Mouse (Mus musculus) liver, adult (tissue): Measurements from ENCODE around the gene Zbtb7b.

ENCODE experiments used
- GATA4 ChIP-seq: IDR thresholded peaks from 2 replicates; pipeline ENCODE4 v1.6.1; 2014; ENCODE audit warnings: mild to moderate bottlenecking, low read length; ENCODE audit not compliant: insufficient replicate concordance

Gene Zbtb7b

GRCm38 (mm10) chr3:89365486-89366414 lies 28.8 kb downstream of the Zbtb7b start:
- TF ChIP-seq GATA4, result no peak

- TF ChIP-seq GATA4, result no peak
These were observed 29.5 kb downstream of the Zbtb7b start, which contains the start of gene Dcst1 for GRCm38 (mm10) chr3:89365153-89365485. Gene Dcst1 (minus strand): TSS chr3:89365253.

GRCm38 (mm10) chr3:89364631-89365030 lies 29.9 kb downstream of the Zbtb7b start:
- no peak for TF ChIP-seq GATA4

- TF ChIP-seq GATA4, result no peak
These were observed 32.9 kb downstream of the Zbtb7b start, which contains the start of gene Dcst2 for GRCm38 (mm10) chr3:89361675-89362074. Gene Dcst2 (plus strand): TSS chr3:89361975.

GRCm38 (mm10) chr3:89360237-89360636 lies 34.3 kb downstream of the Zbtb7b start:
- TF ChIP-seq GATA4, result no peak

GRCm38 (mm10) chr3:89359630-89360029 lies 34.9 kb downstream of the Zbtb7b start:
- TF ChIP-seq GATA4, result no peak

GRCm38 (mm10) chr3:89356029-89356428 lies 38.5 kb downstream of the Zbtb7b start:
- no peak for TF ChIP-seq GATA4

- no peak for TF ChIP-seq GATA4
These were observed 39.1 kb downstream of the Zbtb7b start for GRCm38 (mm10) chr3:89355512-89355902.

- TF ChIP-seq GATA4, result no peak
These were observed 39.6 kb downstream of the Zbtb7b start for GRCm38 (mm10) chr3:89354816-89355511.

GRCm38 (mm10) chr3:89351271-89351670 lies 43.3 kb downstream of the Zbtb7b start:
- no peak for TF ChIP-seq GATA4

- no peak for TF ChIP-seq GATA4
These were observed 44.6 kb downstream of the Zbtb7b start, which contains the start of gene Adam15 for GRCm38 (mm10) chr3:89349869-89350501. Gene Adam15 (minus strand): TSS chr3:89349996.

- no peak for TF ChIP-seq GATA4
These were observed 45.4 kb downstream of the Zbtb7b start for GRCm38 (mm10) chr3:89348911-89349868.

- TF ChIP-seq GATA4, result no peak
These were observed 46.7 kb downstream of the Zbtb7b start for GRCm38 (mm10) chr3:89347916-89348315.

- TF ChIP-seq GATA4, result no peak
These were observed 47.6 kb downstream of the Zbtb7b start for GRCm38 (mm10) chr3:89346815-89347540.
